Mouse (Mus musculus): ENCODE results near the gene Gm20388.

DNA sequence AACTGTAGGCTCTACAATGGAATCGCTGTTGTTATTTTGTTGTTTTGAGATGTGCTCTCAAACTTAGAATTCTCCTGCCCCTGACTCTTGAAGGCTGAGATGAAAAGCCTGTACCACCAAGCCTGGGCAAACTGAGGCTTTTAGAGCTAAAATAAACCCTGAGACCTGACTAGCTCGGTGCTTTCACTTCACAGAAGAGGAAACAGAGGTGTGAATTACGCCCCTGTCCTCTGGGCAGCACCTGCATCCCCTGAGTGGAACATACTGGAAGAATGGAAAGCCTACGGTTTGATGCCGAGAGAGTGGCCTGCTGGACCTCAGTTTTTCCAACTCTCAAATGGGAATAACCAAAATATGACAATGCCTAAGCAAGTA, 814.9 kb downstream of the Gm20388 start:
- TF ChIP-seq POLR2A (IDR thresholded peaks at IDR 0.05; ENCODE audit: borderline replicate concordance, extremely low read depth, insufficient read depth, insufficient read length, poor library complexity, severe bottlenecking) (no peak), CTCF (IDR thresholded peaks at IDR 0.05; ENCODE audit: borderline replicate concordance, extremely low read depth, insufficient read depth, insufficient read length) (no peak)

Measured in brain, embryonic 14.5 days (tissue).